Mouse (Mus musculus): ENCODE measurements at regions not wholly inside any gene's neighbourhood (a gene's known extent, or its start where the extent isn't known, plus 50 kb on each side); places are given as distances from the start of the nearest gene placed in this dataset.

DNA sequence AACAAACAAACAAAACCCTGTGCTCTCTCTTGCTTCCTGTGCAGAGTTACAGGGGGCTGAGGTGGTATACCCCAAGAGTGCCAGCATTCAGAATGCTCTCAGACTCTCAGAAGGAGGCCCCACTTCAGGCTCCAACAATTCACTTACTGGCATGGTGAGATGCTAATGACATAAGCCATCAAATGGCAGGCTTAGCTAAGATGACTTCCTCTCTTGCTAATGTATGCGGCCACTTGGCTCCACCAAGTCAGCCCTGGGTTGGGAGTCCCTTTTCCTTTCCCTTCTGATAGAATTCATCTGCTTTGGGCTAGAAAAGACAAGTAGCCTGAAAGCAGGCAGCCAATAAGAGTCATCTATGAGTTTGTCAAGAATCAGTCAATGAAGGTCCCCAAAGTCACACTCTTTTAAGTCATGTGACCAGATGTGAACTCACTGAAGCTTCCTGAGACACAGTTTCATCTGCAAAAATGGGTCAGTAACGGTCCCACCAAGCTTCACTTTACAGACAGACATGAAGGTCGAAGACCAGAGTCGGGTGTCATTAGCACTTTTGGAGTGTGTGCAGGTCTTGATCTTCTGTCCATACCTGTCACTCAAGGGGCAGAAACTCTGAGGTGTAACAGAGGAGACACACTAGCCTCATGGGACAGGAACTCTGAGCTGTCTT is 189.1 kb upstream of the Lpp start:
- H3K4me1 ChIP-seq (replicated peaks; ENCODE audit: control insufficient read depth, insufficient read depth, low read length), result no peaks in the 10 kb centered on the region
- H3K4me2 ChIP-seq (ENCODE audit: low read length), result no peak overlapping the region
- H3K9ac ChIP-seq (ENCODE audit: low read length), result no peak overlapping the region
- no peaks in the 10 kb centered on the region for H3K36me3 ChIP-seq (ENCODE audit: control insufficient read depth, insufficient read depth, low read length)
- no peak for ATAC-seq (replicated peaks; ENCODE audit: low FRiP score, low TSS enrichment, low read depth)
- no peaks in the 10 kb centered on the region for H3K27me3 ChIP-seq (replicated peaks; ENCODE audit: control insufficient read depth, insufficient read depth, low read length)
- no peak overlapping the region for H3K4me3 ChIP-seq (ENCODE audit: low read depth, low read length)
- 89% methylated on average over 4 of the region's 4 CpGs for WGBS
- no peaks in the 10 kb centered on the region for H3K9me3 ChIP-seq (ENCODE audit: control insufficient read depth, low read length)
- no peak overlapping the region for H3K27ac ChIP-seq (ENCODE audit: low read depth)
- DNase-seq (ENCODE audit: low spot score), result no peak

DNA sequence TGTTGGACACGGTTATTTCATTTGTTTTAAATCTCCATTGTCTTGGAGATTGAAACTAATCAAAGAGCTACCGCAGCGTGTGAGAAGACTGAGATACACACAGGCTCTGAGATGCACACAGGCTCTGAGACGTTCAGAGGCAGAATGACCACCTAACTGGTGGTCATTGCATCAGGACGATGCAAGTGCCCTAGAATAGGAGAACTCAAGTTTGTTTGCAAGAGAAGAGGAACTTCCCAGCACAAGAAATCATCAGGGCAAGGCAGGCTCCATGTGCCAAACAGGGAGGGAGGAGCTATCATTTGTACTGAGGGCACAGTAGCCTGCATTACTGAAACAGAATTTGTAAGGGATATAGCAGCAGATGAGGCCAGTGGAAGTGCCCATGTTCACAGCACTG is 190.7 kb upstream of the Lpp start:
- 92% methylated on average over 5 of the region's 5 CpGs for WGBS
- Histone ChIP-seq H3K4me3 (ENCODE audit: low read depth, low read length) (no peak overlapping the region), H3K4me1 (replicated peaks; ENCODE audit: control insufficient read depth, insufficient read depth, low read length) (no peaks in the 10 kb centered on the region), H3K27me3 (replicated peaks; ENCODE audit: control insufficient read depth, insufficient read depth, low read length) (no peaks in the 10 kb centered on the region), H3K9me3 (ENCODE audit: control insufficient read depth, low read length) (no peaks in the 10 kb centered on the region), H3K9ac (ENCODE audit: low read length) (no peak overlapping the region), H3K27ac (ENCODE audit: low read depth) (no peak overlapping the region), H3K4me2 (ENCODE audit: low read length) (no peak overlapping the region), H3K36me3 (ENCODE audit: control insufficient read depth, insufficient read depth, low read length) (no peaks in the 10 kb centered on the region)
- DNase-seq (ENCODE audit: low spot score) (no peak), ATAC-seq (replicated peaks; ENCODE audit: low FRiP score, low TSS enrichment, low read depth) (no peak)

DNA sequence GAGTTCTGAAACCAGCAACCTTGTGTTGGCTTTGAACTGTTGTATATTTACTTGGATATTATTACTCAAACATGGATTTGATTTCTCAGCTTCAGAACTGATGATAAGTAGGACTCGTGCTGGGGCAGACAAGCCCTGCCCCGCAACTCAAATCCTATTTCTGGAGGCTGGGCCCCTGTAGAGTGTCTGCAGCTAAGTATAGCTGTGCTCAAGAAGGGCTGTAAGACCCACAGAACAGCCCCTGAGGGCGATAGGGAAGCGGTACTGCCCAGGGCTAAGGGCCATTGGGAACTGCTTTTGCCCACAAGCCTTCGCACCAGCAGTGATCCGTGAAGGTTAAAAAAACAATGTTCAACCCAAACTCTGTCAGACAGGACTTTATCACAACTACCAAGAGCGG is 191.9 kb upstream of the Lpp start:
- DNase-seq (ENCODE audit: low spot score) (no peak), ATAC-seq (replicated peaks; ENCODE audit: low FRiP score, low TSS enrichment, low read depth) (no peak)
- Histone ChIP-seq H3K9me3 (ENCODE audit: control insufficient read depth, low read length) (no peaks in the 10 kb centered on the region), H3K27ac (ENCODE audit: low read depth) (no peak overlapping the region), H3K9ac (ENCODE audit: low read length) (no peak overlapping the region), H3K4me2 (ENCODE audit: low read length) (no peak overlapping the region), H3K4me1 (replicated peaks; ENCODE audit: control insufficient read depth, insufficient read depth, low read length) (no peaks in the 10 kb centered on the region), H3K4me3 (ENCODE audit: low read depth, low read length) (no peak overlapping the region), H3K36me3 (ENCODE audit: control insufficient read depth, insufficient read depth, low read length) (no peaks in the 10 kb centered on the region), H3K27me3 (replicated peaks; ENCODE audit: control insufficient read depth, insufficient read depth, low read length) (no peaks in the 10 kb centered on the region)
- WGBS, result 89% methylated on average over 7 of the region's 7 CpGs

DNA sequence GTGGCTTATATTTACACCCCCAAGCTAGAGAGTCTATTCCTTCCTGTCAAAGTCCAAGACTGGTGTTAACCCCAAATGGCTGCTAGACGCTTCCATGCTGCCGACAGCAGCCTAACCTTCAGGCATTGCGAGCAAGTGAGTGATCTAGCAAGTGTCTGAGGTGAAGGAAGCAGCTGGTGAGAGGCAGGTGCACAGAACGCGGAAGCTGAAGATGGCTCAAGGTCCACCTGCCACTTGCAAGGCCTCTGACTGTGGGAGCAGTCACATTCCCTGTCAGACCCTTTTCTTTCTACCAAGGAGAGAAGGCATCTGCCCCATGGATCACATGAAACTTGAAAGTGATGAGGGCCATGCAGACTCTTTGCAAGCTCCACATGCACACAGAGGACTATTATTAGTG is 193.1 kb upstream of the Lpp start:
- WGBS, result 92% methylated on average over 5 of the region's 5 CpGs
- no peaks in the 10 kb centered on the region for H3K4me1 ChIP-seq (replicated peaks; ENCODE audit: control insufficient read depth, insufficient read depth, low read length)
- H3K27ac ChIP-seq (ENCODE audit: low read depth), result no peak overlapping the region
- DNase-seq (ENCODE audit: low spot score) (no peak), ATAC-seq (replicated peaks; ENCODE audit: low FRiP score, low TSS enrichment, low read depth) (no peak)
- H3K4me3 ChIP-seq (ENCODE audit: low read depth, low read length), result no peak overlapping the region
- H3K36me3 ChIP-seq (ENCODE audit: control insufficient read depth, insufficient read depth, low read length), result no peaks in the 10 kb centered on the region
- H3K4me2 ChIP-seq (ENCODE audit: low read length), result no peak overlapping the region
- H3K9me3 ChIP-seq (ENCODE audit: control insufficient read depth, low read length), result no peaks in the 10 kb centered on the region
- no peak overlapping the region for H3K9ac ChIP-seq (ENCODE audit: low read length)
- no peaks in the 10 kb centered on the region for H3K27me3 ChIP-seq (replicated peaks; ENCODE audit: control insufficient read depth, insufficient read depth, low read length)

DNA sequence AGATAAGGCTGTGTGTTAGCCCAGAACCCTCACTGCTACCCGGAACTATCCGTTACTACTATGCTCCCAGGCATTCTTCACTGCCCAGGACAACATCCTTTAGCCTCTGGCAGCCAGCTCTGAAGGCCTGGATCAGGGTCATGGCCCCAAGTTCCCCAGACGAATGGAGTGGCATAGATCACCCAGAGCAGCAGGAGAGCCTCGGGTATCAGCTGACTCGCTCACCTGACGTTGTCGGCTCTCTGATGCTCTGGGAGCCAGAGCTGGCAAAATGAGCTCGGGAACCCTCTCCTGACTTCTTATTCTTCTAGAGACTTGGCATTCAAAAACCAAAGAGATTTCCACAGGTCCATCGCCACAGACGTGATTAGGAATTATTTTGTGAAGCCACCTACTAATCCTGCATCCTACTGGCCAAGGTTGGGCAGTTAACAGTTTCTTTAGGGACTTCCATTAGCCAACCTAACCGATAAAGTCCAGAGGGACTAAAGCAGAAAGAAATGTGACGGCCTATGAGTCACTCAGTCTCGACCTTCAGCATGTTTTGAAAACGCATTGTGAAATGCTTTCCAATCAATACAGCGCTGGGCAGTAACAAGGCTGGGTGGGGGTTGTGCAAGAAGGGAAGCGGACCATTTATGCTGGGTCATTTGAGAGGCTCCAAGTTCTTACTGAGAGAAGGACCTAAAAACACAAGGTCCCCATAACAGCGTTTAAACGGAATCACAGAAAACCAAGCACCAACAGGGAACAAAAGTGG is 193.7 kb upstream of the Lpp start:
- H3K9me3 ChIP-seq (ENCODE audit: control insufficient read depth, low read length), result no peaks in the 10 kb centered on the region
- H3K9ac ChIP-seq (ENCODE audit: low read length), result no peak overlapping the region
- no peak for DNase-seq (ENCODE audit: low spot score)
- H3K4me2 ChIP-seq (ENCODE audit: low read length), result no peak overlapping the region
- H3K4me1 ChIP-seq (replicated peaks; ENCODE audit: control insufficient read depth, insufficient read depth, low read length), result no peaks in the 10 kb centered on the region
- H3K4me3 ChIP-seq (ENCODE audit: low read depth, low read length), result no peak overlapping the region
- no peaks in the 10 kb centered on the region for H3K27me3 ChIP-seq (replicated peaks; ENCODE audit: control insufficient read depth, insufficient read depth, low read length)
- H3K36me3 ChIP-seq (ENCODE audit: control insufficient read depth, insufficient read depth, low read length), result no peaks in the 10 kb centered on the region
- H3K27ac ChIP-seq (ENCODE audit: low read depth), result no peak overlapping the region
- no peak for ATAC-seq (replicated peaks; ENCODE audit: low FRiP score, low TSS enrichment, low read depth)
- WGBS, result 78% methylated on average over 18 of the region's 18 CpGs

DNA sequence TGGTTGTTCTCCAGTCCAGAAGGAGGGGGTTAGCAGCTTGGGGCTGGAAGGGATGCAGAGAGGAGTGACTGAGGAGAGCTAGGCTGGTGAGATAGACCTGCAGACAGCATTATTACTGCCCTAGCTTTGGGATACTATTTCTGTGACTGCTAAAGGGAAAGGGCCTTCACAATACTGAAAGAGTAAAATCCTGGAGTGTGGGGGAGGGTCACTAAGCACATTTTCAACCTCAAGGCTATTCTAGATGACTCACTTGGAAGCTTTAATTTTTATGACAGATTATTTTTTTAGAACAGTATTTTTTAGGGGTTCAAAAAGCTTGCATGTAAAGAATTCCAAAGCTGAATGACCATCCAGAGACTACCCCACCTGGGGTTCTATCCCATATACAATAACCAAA is 195.0 kb upstream of the Lpp start:
- ATAC-seq (replicated peaks; ENCODE audit: low FRiP score, low TSS enrichment, low read depth), result no peak
- no peaks in the 10 kb centered on the region for H3K36me3 ChIP-seq (ENCODE audit: control insufficient read depth, insufficient read depth, low read length)
- no peak overlapping the region for H3K4me2 ChIP-seq (ENCODE audit: low read length)
- H3K9me3 ChIP-seq (ENCODE audit: control insufficient read depth, low read length), result no peaks in the 10 kb centered on the region
- no peak overlapping the region for H3K4me3 ChIP-seq (ENCODE audit: low read depth, low read length)
- H3K4me1 ChIP-seq (replicated peaks; ENCODE audit: control insufficient read depth, insufficient read depth, low read length), result no peaks in the 10 kb centered on the region
- no peak for DNase-seq (ENCODE audit: low spot score)
- H3K9ac ChIP-seq (ENCODE audit: low read length), result no peak overlapping the region
- no peak overlapping the region for H3K27ac ChIP-seq (ENCODE audit: low read depth)
- no peaks in the 10 kb centered on the region for H3K27me3 ChIP-seq (replicated peaks; ENCODE audit: control insufficient read depth, insufficient read depth, low read length)

DNA sequence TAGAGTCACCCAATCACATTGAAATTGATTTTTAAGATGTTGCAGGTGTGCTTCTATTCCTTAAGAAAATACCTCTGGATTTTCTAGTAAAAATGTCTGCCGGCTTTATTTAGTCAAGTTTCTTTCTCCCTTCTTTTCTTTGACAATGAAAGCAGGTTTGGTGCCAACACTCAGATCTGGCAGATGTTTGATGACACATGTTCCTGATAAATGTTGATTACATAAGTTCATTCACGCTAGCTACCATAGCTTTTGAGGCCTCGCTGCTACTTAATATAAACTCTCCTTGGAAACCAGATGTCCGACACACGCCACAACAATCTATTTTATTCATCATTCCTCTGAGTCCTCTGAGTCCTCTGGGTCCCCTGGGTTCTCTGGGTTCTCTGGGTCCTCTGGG is 195.7 kb upstream of the Lpp start:
- Histone ChIP-seq H3K4me1 (replicated peaks; ENCODE audit: control insufficient read depth, insufficient read depth, low read length) (no peaks in the 10 kb centered on the region), H3K9me3 (ENCODE audit: control insufficient read depth, low read length) (no peaks in the 10 kb centered on the region), H3K27ac (ENCODE audit: low read depth) (no peak overlapping the region), H3K4me3 (ENCODE audit: low read depth, low read length) (no peak overlapping the region), H3K27me3 (replicated peaks; ENCODE audit: control insufficient read depth, insufficient read depth, low read length) (no peaks in the 10 kb centered on the region), H3K36me3 (ENCODE audit: control insufficient read depth, insufficient read depth, low read length) (no peaks in the 10 kb centered on the region), H3K9ac (ENCODE audit: low read length) (no peak overlapping the region), H3K4me2 (ENCODE audit: low read length) (no peak overlapping the region)
- ATAC-seq (replicated peaks; ENCODE audit: low FRiP score, low TSS enrichment, low read depth) (no peak), DNase-seq (ENCODE audit: low spot score) (no peak)
- WGBS, result 45% methylated on average over 5 of the region's 5 CpGs

DNA sequence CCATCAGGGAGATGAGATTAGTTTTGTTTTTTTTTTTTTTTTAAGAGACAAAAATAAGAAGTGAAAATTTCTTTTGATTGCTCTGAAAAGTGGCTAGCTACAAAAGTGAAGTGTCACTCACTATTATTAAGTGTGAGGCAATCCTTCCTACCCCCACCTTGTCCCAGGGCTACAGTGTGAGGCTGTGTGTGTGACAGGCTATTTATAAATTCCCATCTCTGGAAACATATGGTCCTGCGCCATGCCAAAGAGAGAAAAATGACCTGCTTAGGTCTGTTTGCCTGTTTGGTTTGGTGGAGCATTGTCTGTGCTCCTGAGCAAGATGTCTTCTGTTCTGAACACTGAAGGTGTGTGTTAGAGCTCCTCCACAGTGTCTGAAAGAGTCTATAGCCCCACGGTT is 199.4 kb upstream of the Lpp start:
- ATAC-seq (replicated peaks; ENCODE audit: low FRiP score, low TSS enrichment, low read depth) (no peak), DNase-seq (ENCODE audit: low spot score) (no peak)
- no peaks in the 10 kb centered on the region for H3K36me3 ChIP-seq (ENCODE audit: control insufficient read depth, insufficient read depth, low read length)
- no peaks in the 10 kb centered on the region for H3K4me1 ChIP-seq (replicated peaks; ENCODE audit: control insufficient read depth, insufficient read depth, low read length)
- H3K27ac ChIP-seq (ENCODE audit: low read depth), result no peak overlapping the region
- no peak overlapping the region for H3K9ac ChIP-seq (ENCODE audit: low read length)
- no peak overlapping the region for H3K4me3 ChIP-seq (ENCODE audit: low read depth, low read length)
- WGBS, result 74% methylated on average over 2 of the region's 2 CpGs
- no peak overlapping the region for H3K4me2 ChIP-seq (ENCODE audit: low read length)
- H3K27me3 ChIP-seq (replicated peaks; ENCODE audit: control insufficient read depth, insufficient read depth, low read length), result no peaks in the 10 kb centered on the region
- H3K9me3 ChIP-seq (ENCODE audit: control insufficient read depth, low read length), result no peaks in the 10 kb centered on the region

DNA sequence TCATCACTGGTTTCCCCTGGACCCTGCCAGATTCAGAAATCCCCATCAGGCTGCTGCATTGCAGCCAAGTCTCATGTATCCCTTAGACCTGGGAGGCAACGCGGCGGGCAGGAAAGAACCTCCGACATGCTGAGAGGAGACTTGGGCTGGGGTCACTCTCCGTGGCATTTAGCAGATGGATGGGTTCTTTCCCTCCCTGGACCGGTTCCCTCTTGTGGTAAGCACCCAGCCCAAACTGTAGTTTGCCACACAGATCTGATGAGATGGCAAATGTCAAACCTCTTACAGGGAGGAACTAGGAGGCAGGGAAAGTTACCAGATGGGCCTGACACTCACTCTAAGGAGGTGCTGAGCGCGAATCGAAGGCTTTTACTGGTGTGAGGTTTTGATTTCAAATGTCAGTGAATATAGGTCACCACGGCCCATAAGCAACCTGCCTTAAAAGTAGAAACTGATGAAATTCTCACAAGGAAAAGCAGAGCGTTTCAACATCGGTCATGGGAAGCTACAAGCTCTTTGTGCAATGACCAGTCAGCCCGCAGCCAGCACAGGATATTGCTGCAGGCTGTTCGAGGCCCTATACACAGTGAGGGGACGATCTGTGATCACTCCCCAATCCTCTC is 199.9 kb upstream of the Lpp start:
- 68% methylated on average over 15 of the region's 15 CpGs for WGBS
- no peaks in the 10 kb centered on the region for H3K4me1 ChIP-seq (replicated peaks; ENCODE audit: control insufficient read depth, insufficient read depth, low read length)
- H3K4me2 ChIP-seq (ENCODE audit: low read length), result no peak overlapping the region
- no peaks in the 10 kb centered on the region for H3K36me3 ChIP-seq (ENCODE audit: control insufficient read depth, insufficient read depth, low read length)
- no peak overlapping the region for H3K4me3 ChIP-seq (ENCODE audit: low read depth, low read length)
- H3K27me3 ChIP-seq (replicated peaks; ENCODE audit: control insufficient read depth, insufficient read depth, low read length), result no peaks in the 10 kb centered on the region
- DNase-seq (ENCODE audit: low spot score), result no peak
- H3K9ac ChIP-seq (ENCODE audit: low read length), result no peak overlapping the region
- no peaks in the 10 kb centered on the region for H3K9me3 ChIP-seq (ENCODE audit: control insufficient read depth, low read length)
- no peak overlapping the region for H3K27ac ChIP-seq (ENCODE audit: low read depth)
- no peak for ATAC-seq (replicated peaks; ENCODE audit: low FRiP score, low TSS enrichment, low read depth)

Measured in intestine, embryonic 14.5 days (tissue).